Mouse (Mus musculus): Measurements from ENCODE around the gene T.

- TF ChIP-seq FLI1 (IDR thresholded peaks at IDR 0.05; ENCODE audit: low read length) (no peak), GATA1 (IDR thresholded peaks at IDR 0.05; ENCODE audit: borderline replicate concordance, low read length) (no peak)
Observed at GRCm38 (mm10) chr17:8396371-8396770, 37.9 kb upstream of the T start.

All from megakaryocyte, embryonic 14.5 days (primary cell).